Mouse (Mus musculus) mouse trophoblast stem cell (cell line): ENCODE measurements around the gene Lhb.
"Not testable (repeated sequence)": the region's sequence is repeated elsewhere in the genome, so short reads cannot be mapped to it uniquely, and the experiment has no call there.

Experiments used
- in situ Hi-C, 2 experiments: fragments of 300-500 bp; cut with MseI, MboI; formaldehyde crosslinking; loops; 2 replicates in 1 of 2; 3 replicates in 1 of 2; pipeline ENCODE4 v1.15.1; 2025

The Lhb gene

GRCm38 (mm10) chr7:45420615-45420919 is at the start of gene Lhb:
Gene Lhb, plus strand, starts transcription at chr7:45420820.
- in situ Hi-C loops, result no loop called here

GRCm38 (mm10) chr7:45372371-45372770 is 48.2 kb upstream of the Lhb start:
- in situ Hi-C loops, result no loop called here

GRCm38 (mm10) chr7:45374620-45375019 is 46.0 kb upstream of the Lhb start:
- in situ Hi-C loops, result no loop called here

DNA sequence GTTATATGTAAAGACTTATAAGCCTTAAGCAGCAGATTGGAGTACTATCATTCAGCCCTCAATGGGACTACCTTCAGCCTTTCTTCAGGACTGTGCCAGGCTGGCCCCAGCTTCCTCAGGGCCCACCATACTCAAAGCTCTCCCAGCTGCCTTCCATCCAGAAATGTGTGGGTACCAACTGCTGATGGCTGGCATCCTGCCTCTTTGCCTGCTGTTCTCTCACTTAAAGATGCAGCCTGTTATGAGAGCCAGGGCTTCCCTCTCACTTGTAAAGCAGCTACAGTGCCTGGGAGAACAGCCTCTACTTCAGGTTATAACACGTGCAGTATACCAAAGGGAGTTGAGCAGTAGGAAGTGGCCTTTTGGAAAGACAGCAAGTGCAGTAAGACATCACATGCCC is 44.6 kb upstream of the Lhb start:
- in situ Hi-C loops, result no loop called here

DNA sequence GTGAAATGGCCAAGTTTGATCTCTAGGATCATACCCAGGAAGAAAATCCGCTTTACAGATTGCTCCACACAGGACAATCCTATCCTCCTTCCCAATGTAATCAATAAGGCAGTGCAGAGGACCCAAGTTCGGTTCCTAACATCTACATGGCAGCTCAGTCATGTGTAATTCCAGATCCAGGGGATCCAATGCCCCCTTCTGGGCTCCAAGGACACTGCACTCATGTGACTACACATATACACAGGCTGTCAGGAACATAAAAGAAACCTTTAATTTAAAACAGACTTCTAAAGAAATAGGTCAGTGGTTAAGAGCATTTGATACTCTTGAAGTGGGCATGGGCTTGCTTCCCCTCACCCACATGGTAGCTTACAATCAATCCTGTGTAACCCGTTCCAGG is 34.5 kb upstream of the Lhb start:
- in situ Hi-C loops, result no loop called here

DNA sequence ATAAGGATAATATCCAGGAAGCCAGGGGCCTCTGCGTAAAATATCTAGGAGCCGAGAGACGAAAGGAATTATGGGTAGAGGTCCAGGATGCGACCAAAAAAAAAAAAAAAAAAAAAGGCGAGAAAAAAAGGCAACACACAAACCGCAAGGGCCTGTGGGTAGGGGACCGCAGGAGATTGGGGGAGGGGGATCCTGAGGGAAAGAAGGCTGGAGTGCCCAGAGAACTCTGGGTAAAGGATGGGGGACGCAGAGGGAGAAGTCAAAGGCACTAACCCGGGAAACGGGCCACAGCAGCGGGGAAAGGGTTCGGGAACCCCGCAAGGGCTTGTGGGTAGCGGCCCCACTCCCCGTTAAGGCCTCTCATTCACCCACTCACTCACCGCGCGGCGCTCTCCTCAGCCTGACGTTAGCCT is 25.5 kb upstream of the Lhb start:
- in situ Hi-C loops, result no loop called here

DNA sequence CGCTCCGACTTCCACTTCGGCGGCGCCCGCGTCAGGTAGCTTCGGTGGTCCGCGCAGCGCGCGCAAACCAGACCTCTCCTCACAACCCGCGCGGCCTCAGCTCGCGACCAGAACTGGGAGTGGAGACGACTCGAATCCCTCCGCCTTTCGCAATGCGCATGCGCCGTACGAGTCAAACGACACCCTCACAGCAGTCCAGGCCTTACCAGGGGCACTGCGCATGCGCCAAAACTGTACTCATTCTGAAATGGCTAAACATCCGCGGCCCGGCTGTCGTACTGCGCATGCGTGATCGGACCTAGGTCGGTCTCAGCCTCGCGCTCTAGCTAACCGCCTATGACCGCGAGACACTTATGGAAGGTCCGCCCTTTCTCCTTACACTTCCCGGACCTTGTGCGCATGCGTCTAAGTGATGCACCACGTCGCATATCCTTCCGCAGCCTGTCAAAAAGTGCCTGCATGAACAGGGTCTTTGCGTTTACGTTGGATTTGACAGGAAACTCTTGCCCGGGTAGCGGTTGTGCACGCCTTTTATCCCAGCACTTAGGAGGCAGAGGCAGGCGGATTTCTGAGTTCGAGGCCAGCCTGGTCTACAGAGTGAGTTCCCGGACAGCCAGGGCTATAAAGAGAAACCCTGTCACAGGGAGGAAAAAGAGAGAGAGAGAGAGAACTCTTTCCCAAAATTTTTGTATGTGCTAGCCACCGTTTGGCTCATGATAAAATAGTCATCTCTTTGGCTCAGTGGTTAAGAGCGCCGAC is 24.9 kb upstream of the Lhb start, which contains the start of gene Snrnp70:
Gene Snrnp70 (minus strand): TSS at position 165 of the 759 bp plus-strand sequence.
- in situ Hi-C loops, result no loop called here

DNA sequence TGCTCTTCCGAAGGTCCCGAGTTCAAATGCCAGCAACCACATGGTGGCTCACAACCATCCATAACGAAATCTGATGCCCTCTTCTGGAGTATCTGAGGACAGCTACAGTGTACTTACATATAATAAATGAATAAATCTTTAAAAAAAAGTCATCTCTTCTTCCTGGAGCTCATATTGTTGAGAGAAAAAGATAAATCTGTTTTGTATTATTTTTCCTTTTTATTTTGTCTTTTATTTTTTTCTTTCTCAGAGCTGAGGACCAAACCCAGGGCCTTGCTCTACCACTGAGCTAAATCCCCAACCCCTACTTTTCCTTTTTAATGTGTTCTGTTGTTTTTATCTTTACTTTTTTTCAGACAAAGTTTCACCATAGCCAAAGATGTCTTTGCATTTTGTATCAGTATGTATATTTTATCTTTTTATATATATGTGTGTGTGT is 24.3 kb upstream of the Lhb start:
- in situ Hi-C loops, result not testable (repeated sequence)

GRCm38 (mm10) chr7:45396787-45397186 is 23.8 kb upstream of the Lhb start:
- in situ Hi-C loops, result no loop called here

- in situ Hi-C loops, result no loop called here
Measured at GRCm38 (mm10) chr7:45401521-45402085, 19.0 kb upstream of the Lhb start.

GRCm38 (mm10) chr7:45403532-45404261 is 16.9 kb upstream of the Lhb start:
- in situ Hi-C loops, result no loop called here

GRCm38 (mm10) chr7:45405091-45406075 is 15.2 kb upstream of the Lhb start, which contains the start of gene Kcna7:
Gene Kcna7, plus strand, starts transcription at chr7:45405653.
- in situ Hi-C loops, result loop anchor here in 1 of 2 experiments (5.0 kb wide), 1 partner anchor 42 kb away; no protein-coding TSS in a partner anchor

DNA sequence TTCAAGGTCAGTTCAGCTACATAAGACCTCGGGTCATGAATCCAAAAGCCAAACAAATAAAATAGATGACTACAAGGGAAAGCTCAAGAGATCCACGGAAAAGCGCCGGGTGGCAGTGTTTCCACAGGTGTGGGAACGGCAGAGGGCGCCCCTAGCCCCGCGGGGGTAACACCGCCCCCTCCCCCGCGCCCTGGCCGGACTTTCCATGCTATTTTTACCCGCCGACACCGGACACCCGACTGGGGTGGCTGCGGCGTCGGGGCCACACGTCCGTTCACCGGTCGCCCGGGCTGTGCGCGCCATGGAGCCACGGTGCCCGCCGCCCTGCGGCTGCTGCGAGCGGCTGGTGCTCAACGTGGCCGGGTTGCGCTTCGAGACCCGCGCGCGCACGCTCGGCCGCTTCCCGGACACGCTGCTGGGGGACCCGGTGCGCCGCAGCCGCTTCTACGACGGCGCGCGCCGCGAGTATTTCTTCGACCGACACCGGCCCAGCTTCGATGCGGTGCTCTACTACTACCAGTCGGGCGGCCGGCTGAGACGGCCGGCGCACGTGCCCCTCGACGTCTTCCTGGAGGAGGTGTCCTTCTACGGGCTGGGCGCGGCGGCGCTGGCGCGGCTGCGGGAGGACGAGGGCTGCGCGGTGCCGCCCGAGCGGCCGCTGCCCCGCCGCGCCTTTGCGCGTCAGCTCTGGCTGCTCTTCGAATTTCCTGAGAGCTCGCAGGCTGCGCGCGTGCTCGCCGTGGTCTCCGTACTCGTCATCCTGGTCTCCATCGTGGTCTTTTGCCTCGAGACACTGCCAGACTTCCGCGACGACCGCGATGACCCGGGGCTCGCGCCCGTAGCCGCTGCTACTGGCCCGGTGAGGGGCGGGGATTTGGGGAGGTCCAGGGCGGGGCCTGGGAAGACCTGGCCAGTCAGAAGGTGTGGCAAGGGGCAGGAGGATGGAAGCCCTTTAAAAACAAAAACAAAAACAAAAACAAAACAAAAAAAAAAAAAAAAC is 14.2 kb upstream of the Lhb start:
- in situ Hi-C loops, result loop anchor here in 1 of 2 experiments (5.0 kb wide), 1 partner anchor 41 kb away; no protein-coding TSS in a partner anchor

- in situ Hi-C loops, result loop anchor here in 1 of 2 experiments (5.0 kb wide), 1 partner anchor 39 kb away; no protein-coding TSS in a partner anchor
Measured at GRCm38 (mm10) chr7:45407836-45408235, 12.8 kb upstream of the Lhb start.

DNA sequence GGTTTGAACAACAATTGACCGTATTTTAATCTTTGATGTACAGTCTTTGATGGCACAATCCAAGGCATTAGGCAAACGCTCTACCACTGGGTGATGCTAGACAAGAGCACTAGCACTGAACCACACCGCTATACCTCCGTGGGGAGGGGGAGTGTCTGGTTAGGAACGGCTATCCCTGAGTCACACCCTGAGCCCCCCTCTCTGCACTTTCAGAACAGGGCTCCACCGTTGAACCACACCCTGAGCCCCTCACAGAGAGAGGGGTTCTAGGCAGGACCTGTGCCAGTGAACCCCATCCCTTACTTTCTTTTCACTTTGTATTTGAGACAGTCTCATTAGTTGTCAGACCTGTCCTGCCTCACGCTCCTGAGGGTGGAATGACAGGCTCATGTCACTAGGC is 12.3 kb upstream of the Lhb start:
- in situ Hi-C loops, result loop anchor here in 1 of 2 experiments (5.0 kb wide), 1 partner anchor 39 kb away; no protein-coding TSS in a partner anchor

DNA sequence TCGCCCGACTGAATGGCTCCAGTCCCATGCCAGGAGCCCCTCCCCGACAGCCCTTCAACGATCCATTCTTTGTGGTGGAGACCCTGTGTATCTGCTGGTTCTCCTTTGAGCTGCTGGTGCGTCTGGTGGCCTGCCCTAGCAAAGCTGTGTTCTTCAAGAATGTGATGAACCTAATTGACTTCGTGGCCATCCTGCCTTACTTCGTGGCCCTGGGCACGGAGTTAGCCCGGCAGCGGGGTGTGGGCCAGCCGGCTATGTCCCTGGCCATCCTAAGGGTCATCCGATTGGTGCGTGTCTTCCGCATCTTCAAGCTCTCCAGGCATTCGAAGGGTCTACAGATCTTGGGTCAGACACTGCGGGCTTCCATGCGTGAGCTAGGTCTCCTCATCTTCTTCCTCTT is 11.7 kb upstream of the Lhb start:
- in situ Hi-C loops, result loop anchor here in 1 of 2 experiments (5.0 kb wide), 1 partner anchor 38 kb away; no protein-coding TSS in a partner anchor

- in situ Hi-C loops, result loop anchor here in 1 of 2 experiments (5.0 kb wide), 1 partner anchor 38 kb away; no protein-coding TSS in a partner anchor
Measured at GRCm38 (mm10) chr7:45409497-45410163, 11.0 kb upstream of the Lhb start.

GRCm38 (mm10) chr7:45412421-45412820 is 8.2 kb upstream of the Lhb start:
- in situ Hi-C loops, result no loop called here
